Mouse (Mus musculus): ENCODE data around the gene Msh5. TPM values are rescaled to one million over a fixed set of nuclear protein-coding genes. Genes with fewer than 3 reads are reported as not detected.

Msh5 gene
- total RNA-seq, 1 experiment from 2014 or later = 11.1 TPM

Other genes with a start within 250 kb of the Msh5 start
- gene Cyp21a1, start 242.2 kb downstream of the Msh5 start, total RNA-seq (2023) = not detected in 2 replicates
- gene Stk19, start 209.8 kb downstream of the Msh5 start, total RNA-seq (2023) = 42.3 and 63.0 TPM in 2 replicates
- 34.5 and 46.7 TPM in 2 replicates for gene Dxo, start 209.7 kb downstream of the Msh5 start, total RNA-seq (2023)
- gene Skiv2l, start 196.5 kb downstream of the Msh5 start, total RNA-seq (2023) = 95.9 and 147 TPM in 2 replicates
- gene Nelfe, start 196.4 kb downstream of the Msh5 start, total RNA-seq (2023) = 24.5 and 28.2 TPM in 2 replicates
- gene Cfb, start 184.2 kb downstream of the Msh5 start, total RNA-seq (2023) = 1.3 TPM in 1 of 2 replicates, not detected in the other
- 0.70 and 1.4 TPM in 2 replicates for gene Zbtb12, start 167.3 kb downstream of the Msh5 start, total RNA-seq (2023)
- gene Gm20547, start 164.7 kb downstream of the Msh5 start, total RNA-seq (2023) = not detected in 2 replicates
- gene C2, start 148.5 kb downstream of the Msh5 start, total RNA-seq (2023) = not detected in 2 replicates
- gene Ehmt2, start 148.3 kb downstream of the Msh5 start, total RNA-seq (2023) = 49.5 and 66.6 TPM in 2 replicates
- gene Slc44a4, start 132.3 kb downstream of the Msh5 start, total RNA-seq (2023) = 0.25 TPM in 1 of 2 replicates, not detected in the other
- 87.8 and 101 TPM in 2 replicates for gene Neu1, start 115.5 kb downstream of the Msh5 start, total RNA-seq (2023)
- 25.6 and 50.7 TPM in 2 replicates for gene Hspa1b, start 87.5 kb downstream of the Msh5 start, total RNA-seq (2023)
- gene Gm20481, start 76.8 kb downstream of the Msh5 start, total RNA-seq (2023) = not detected in 2 replicates
- 36.0 and 76.5 TPM in 2 replicates for gene Hspa1a, start 74.6 kb downstream of the Msh5 start, total RNA-seq (2023)
- 0.16 TPM in 1 of 2 replicates, not detected in the other for gene Hspa1l, start 74.0 kb downstream of the Msh5 start, total RNA-seq (2023)
- 15.3 and 22.7 TPM in 2 replicates for gene Lsm2, start 64.9 kb downstream of the Msh5 start, total RNA-seq (2023)
- 51.6 and 57.8 TPM in 2 replicates for gene Vars, start 45.8 kb downstream of the Msh5 start, total RNA-seq (2023)
- gene Vwa7, start 30.2 kb downstream of the Msh5 start, total RNA-seq (2023) = 0.09 TPM in 1 of 2 replicates, not detected in the other
- 0.86 and 1.9 TPM in 2 replicates for gene Sapcd1, start 18.7 kb downstream of the Msh5 start, total RNA-seq (2023)
- gene Clic1, start 3.2 kb upstream of the Msh5 start, total RNA-seq (2023) = 248 and 288 TPM in 2 replicates
- 1.4 and 2.6 TPM in 2 replicates for gene Ddah2, start 12.3 kb upstream of the Msh5 start, total RNA-seq (2023)
- not detected in 2 replicates for gene Ly6g6c, start 18.6 kb upstream of the Msh5 start, total RNA-seq (2023)
- 0.47 TPM in 1 of 2 replicates, not detected in the other for gene Mpig6b, start 19.4 kb upstream of the Msh5 start, total RNA-seq (2023)
- gene Ly6g6e, start 30.2 kb upstream of the Msh5 start, total RNA-seq (2023) = not detected in 2 replicates
- not detected in 2 replicates for gene Ly6g6d, start 31.3 kb upstream of the Msh5 start, total RNA-seq (2023)
- gene Ly6g6f, start 38.9 kb upstream of the Msh5 start, total RNA-seq (2023) = 1.1 TPM in 1 of 2 replicates, not detected in the other
- gene Abhd16a, start 42.5 kb upstream of the Msh5 start, total RNA-seq (2023) = 44.4 and 57.6 TPM in 2 replicates
- not detected in 2 replicates for gene Ly6g5c, start 61.5 kb upstream of the Msh5 start, total RNA-seq (2023)
- 13.3 and 14.5 TPM in 2 replicates for gene Ly6g5b, start 68.7 kb upstream of the Msh5 start, total RNA-seq (2023)
- gene Gpank1, start 74.7 kb upstream of the Msh5 start, total RNA-seq (2023) = 36.0 and 50.1 TPM in 2 replicates
- gene Csnk2b, start 75.3 kb upstream of the Msh5 start, total RNA-seq (2023) = 135 and 169 TPM in 2 replicates
- gene D17H6S53E, start 79.6 kb upstream of the Msh5 start, total RNA-seq (2023) = 21.0 and 24.5 TPM in 2 replicates
- gene Apom, start 85.3 kb upstream of the Msh5 start, total RNA-seq (2023) = not detected in 2 replicates
- 295 and 362 TPM in 2 replicates for gene Bag6, start 88.4 kb upstream of the Msh5 start, total RNA-seq (2023)
- gene Prrc2a, start 118.2 kb upstream of the Msh5 start, total RNA-seq (2023) = 170 and 191 TPM in 2 replicates
- 10.8 and 14.1 TPM in 2 replicates for gene Aif1, start 129.3 kb upstream of the Msh5 start, total RNA-seq (2023)
- gene Lst1, start 141.7 kb upstream of the Msh5 start, total RNA-seq (2023) = 410 and 626 TPM in 2 replicates
- gene Ltb, start 147.7 kb upstream of the Msh5 start, total RNA-seq (2023) = 118 TPM in 2 replicates
- 115 TPM in 2 replicates for gene Tnf, start 155.3 kb upstream of the Msh5 start, total RNA-seq (2023)
- not detected in 2 replicates for gene Lta, start 158.6 kb upstream of the Msh5 start, total RNA-seq (2023)
- 0.79 TPM in 1 of 2 replicates, not detected in the other for gene Gm16181, start 174.1 kb upstream of the Msh5 start, total RNA-seq (2023)
- gene Atp6v1g2, start 186.9 kb upstream of the Msh5 start, total RNA-seq (2023) = 1.8 and 3.2 TPM in 2 replicates
- gene Nfkbil1, start 189.0 kb upstream of the Msh5 start, total RNA-seq (2023) = 18.5 and 19.9 TPM in 2 replicates
- gene Ddx39b, start 195.0 kb upstream of the Msh5 start, total RNA-seq (2023) = 185 and 239 TPM in 2 replicates
- gene H2-D1, start 216.0 kb upstream of the Msh5 start, total RNA-seq (2023) = 1,574 and 1,649 TPM in 2 replicates